Mouse (Mus musculus) adrenal gland, adult 2 months (tissue): ENCODE results near the gene Spn. TPM values are rescaled to one million over a fixed set of nuclear protein-coding genes. Genes with fewer than 3 reads are reported as not detected.

ENCODE experiments used
- DNase-seq: peaks from one replicate; pipeline ENCODE4 v3.0.0; 2021
- polyA plus RNA-seq: library from polyadenylated mRNA; depleted of rRNA; stranded (reverse); fragments of >200 nt; gene quantifications from 2 replicates; pipeline ENCODE4 v1.2.3, GENCODE M21; 2012
- total RNA-seq, 2 experiments: library from RNA; stranded (reverse); gene quantifications; 2 replicates each; pipeline ENCODE4 v1.2.3; 2021

The Spn gene
- total and polyA plus RNA-seq, 3 experiments, result 0.58 to 2.0 (median 1.0) TPM

GRCm38 (mm10) chr7:127105551-127105950, 32.1 kb downstream of the Spn start:
- no peak for DNase-seq

GRCm38 (mm10) chr7:127104560-127105332, 32.9 kb downstream of the Spn start:
- DNase-seq, result peak; percentile 83

GRCm38 (mm10) chr7:127103960-127104359, 33.7 kb downstream of the Spn start:
- no peak for DNase-seq

- DNase-seq, result no peak
These were observed 35.5 kb downstream of the Spn start for GRCm38 (mm10) chr7:127102148-127102547.

- peak; percentile 45 for DNase-seq
These were observed 36.1 kb downstream of the Spn start for GRCm38 (mm10) chr7:127101451-127102016.

- DNase-seq, result no peak
These were observed 38.1 kb downstream of the Spn start for GRCm38 (mm10) chr7:127099528-127099927.

- DNase-seq, result no peak
These were observed 38.7 kb downstream of the Spn start for GRCm38 (mm10) chr7:127098950-127099349.

GRCm38 (mm10) chr7:127098521-127098920, 39.1 kb downstream of the Spn start:
- DNase-seq, result no peak

GRCm38 (mm10) chr7:127096456-127096855, 41.2 kb downstream of the Spn start:
- no peak for DNase-seq

GRCm38 (mm10) chr7:127093914-127094313, 43.7 kb downstream of the Spn start:
- DNase-seq, result no peak

GRCm38 (mm10) chr7:127091114-127091896, 46.3 kb downstream of the Spn start, which contains the start of gene AI467606:
Gene AI467606 (plus strand): TSS chr7:127091359.
- DNase-seq, result peak; percentile 44

GRCm38 (mm10) chr7:127090154-127091113, 47.2 kb downstream of the Spn start:
- DNase-seq, result no peak

- no peak for DNase-seq
These were observed 48.5 kb downstream of the Spn start for GRCm38 (mm10) chr7:127088901-127089845.

GRCm38 (mm10) chr7:127088083-127088482, 49.5 kb downstream of the Spn start:
- DNase-seq, result no peak

- peak; percentile 63 for DNase-seq
These were observed 50.2 kb downstream of the Spn start, which contains the start of gene Zg16 for GRCm38 (mm10) chr7:127087278-127088010. Gene Zg16 (minus strand): TSS chr7:127087328.

- peak; percentile 15 for DNase-seq
These were observed 51.9 kb downstream of the Spn start for GRCm38 (mm10) chr7:127085751-127086150.

GRCm38 (mm10) chr7:127084794-127085193, 52.8 kb downstream of the Spn start:
- DNase-seq, result no peak

GRCm38 (mm10) chr7:127083689-127084088, 53.9 kb downstream of the Spn start:
- no peak for DNase-seq

GRCm38 (mm10) chr7:127082995-127083394, 54.6 kb downstream of the Spn start:
- no peak for DNase-seq

- DNase-seq, result no peak
These were observed 55.4 kb downstream of the Spn start for GRCm38 (mm10) chr7:127082271-127082670.
